Mouse (Mus musculus) liver, embryonic 13.5 days (tissue): ENCODE measurements around the gene 2010300C02Rik. TPM values are rescaled to one million over a fixed set of nuclear protein-coding genes. Genes with fewer than 3 reads are reported as not detected.

Source experiments
- ATAC-seq: fragments of 200-750 bp; cut with Nextera tagmentation; 2 replicates; pipeline ENCODE4 v1.8.0; 2017; ENCODE audit warnings: low read depth, mild to moderate bottlenecking, moderate number of reproducible peaks, moderate library complexity
- DNase-seq: peaks from one replicate; pipeline ENCODE4 v3.0.0; 2022
- H3K27ac ChIP-seq: fragments of 300-500 bp; sonication (generic); 2 replicates; pipeline ENCODE4 v1.5.1; 2015; ENCODE audit warnings: moderate library complexity, mild to moderate bottlenecking, inconsistent platforms
- H3K27me3 ChIP-seq: fragments of 300-500 bp; sonication (generic); 2 replicates; pipeline ENCODE4 v1.6.1; 2015; ENCODE audit warnings: mild to moderate bottlenecking, inconsistent platforms
- H3K36me3 ChIP-seq: fragments of 300-500 bp; sonication (generic); 2 replicates; pipeline ENCODE4 v1.6.1; 2015; ENCODE audit warnings: mild to moderate bottlenecking, inconsistent platforms
- H3K4me1 ChIP-seq: fragments of 300-500 bp; sonication (generic); replicated peaks from 2 replicates; pipeline ENCODE4 v1.6.1; 2015; ENCODE audit warnings: inconsistent platforms
- H3K4me2 ChIP-seq: fragments of 300-500 bp; sonication (generic); 2 replicates; pipeline ENCODE4 v1.6.1; 2015; ENCODE audit warnings: inconsistent platforms, mild to moderate bottlenecking, moderate library complexity
- H3K4me3 ChIP-seq: fragments of 300-500 bp; sonication (generic); replicated peaks from 2 replicates; pipeline ENCODE4 v1.5.1; 2015; ENCODE audit warnings: mild to moderate bottlenecking, inconsistent platforms
- H3K9ac ChIP-seq: fragments of 300-500 bp; sonication (generic); 2 replicates; pipeline ENCODE4 v1.6.1; 2015; ENCODE audit warnings: mild to moderate bottlenecking, inconsistent platforms
- H3K9me3 ChIP-seq: fragments of 300-500 bp; sonication (generic); replicated peaks from 2 replicates; pipeline ENCODE4 v1.6.1; 2016; ENCODE audit warnings: inconsistent platforms
- WGBS: fragments of 180-500 bp; shearing (Covaris S2); methylation state at CpG from one replicate; pipeline ENCODE4 v1.1.7; 2015; ENCODE audit not compliant: insufficient replicate concordance; 5-methylcytosine and 5-hydroxymethylcytosine counted together
- polyA plus RNA-seq: library from polyadenylated mRNA; unstranded; fragments of >200 nt; fragmentation: Nextera tagmentation; extraction: Ambion mirVana; gene quantifications from 2 replicates; pipeline ENCODE4 v1.2.1, GENCODE M21; 2015

2010300C02Rik gene
- polyA plus RNA-seq, 1 experiment from 2014 or later = 0.09 TPM

GRCm38 (mm10) chr1:37636169-37636568, 83.7 kb downstream of the 2010300C02Rik start:
- no peak for DNase-seq
- Histone ChIP-seq H3K4me1 (0 out of 2 replicates have a peak, but pooled peaks cover 3% of the 10 kb centered on the region), H3K36me3 (no peaks in the 10 kb centered on the region), H3K27ac (no peak overlapping the region), H3K4me3 (no peak overlapping the region), H3K27me3 (no peaks in the 10 kb centered on the region), H3K9ac (no peak overlapping the region), H3K4me2 (no peak overlapping the region), H3K9me3 (no peaks in the 10 kb centered on the region)
- no peak for ATAC-seq
- WGBS = 38% methylated on average over 2 of the region's 2 CpGs

DNA sequence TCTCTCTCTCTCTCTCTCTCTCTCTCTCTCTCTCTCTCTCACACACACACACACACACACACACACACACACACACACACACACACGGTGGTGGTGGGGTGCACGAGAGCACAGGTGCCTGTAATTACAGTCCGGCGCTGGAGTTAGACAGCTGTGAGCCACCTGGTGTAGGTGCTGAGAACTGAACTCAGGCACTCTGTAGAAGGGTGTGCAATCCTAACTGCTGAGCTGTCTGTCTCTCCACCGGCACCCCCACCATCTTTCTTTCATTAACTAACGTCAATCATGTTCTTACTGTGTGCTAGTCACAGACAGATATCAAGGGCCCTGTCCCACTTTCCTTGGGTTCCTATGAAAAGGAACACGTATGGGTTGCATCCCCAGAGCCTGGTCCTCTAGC, 84.2 kb downstream of the 2010300C02Rik start:
- 50% methylated on average over 7 of the region's 7 CpGs for WGBS
- Histone ChIP-seq H3K27me3 (no peaks in the 10 kb centered on the region), H3K27ac (no peak overlapping the region), H3K4me2 (no peak overlapping the region), H3K4me1 (0 out of 2 replicates have a peak, but pooled peaks cover 3% of the 10 kb centered on the region), H3K9ac (no peak overlapping the region), H3K9me3 (no peaks in the 10 kb centered on the region), H3K4me3 (no peak overlapping the region), H3K36me3 (no peaks in the 10 kb centered on the region)
- no peak for ATAC-seq
- DNase-seq = no peak

DNA sequence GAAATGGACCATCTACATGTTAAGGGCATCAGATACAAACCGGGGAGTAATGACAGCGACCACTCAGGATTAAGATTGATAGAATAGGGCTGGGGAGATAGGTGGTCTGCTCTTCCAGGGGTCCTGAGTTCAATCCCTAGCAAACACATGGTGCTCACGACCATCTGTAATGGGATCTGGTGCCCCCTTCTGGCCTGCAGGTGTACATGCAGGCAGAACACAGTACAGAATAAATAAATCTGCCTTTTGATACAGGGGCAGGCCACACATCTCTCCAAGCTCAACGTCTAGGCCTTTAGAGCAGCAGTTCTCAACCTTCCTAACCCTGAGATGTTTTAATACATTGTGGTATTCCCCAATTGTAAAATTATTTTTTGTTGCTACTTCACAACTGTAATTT, 85.2 kb downstream of the 2010300C02Rik start:
- DNase-seq (no peak), ATAC-seq (no peak)
- H3K36me3 ChIP-seq = no peaks in the 10 kb centered on the region
- no peak overlapping the region for H3K27ac ChIP-seq
- H3K4me1 ChIP-seq = 0 out of 2 replicates have a peak, but pooled peaks cover 3% of the 10 kb centered on the region
- no peak overlapping the region for H3K4me2 ChIP-seq
- H3K9me3 ChIP-seq = no peaks in the 10 kb centered on the region
- no peak overlapping the region for H3K9ac ChIP-seq
- no peaks in the 10 kb centered on the region for H3K27me3 ChIP-seq
- H3K4me3 ChIP-seq = no peak overlapping the region
- WGBS = 16% methylated on average over 4 of the region's 4 CpGs

GRCm38 (mm10) chr1:37633516-37633915, 86.4 kb downstream of the 2010300C02Rik start:
- Histone ChIP-seq H3K27ac (no peak overlapping the region), H3K4me3 (no peak overlapping the region), H3K27me3 (no peaks in the 10 kb centered on the region), H3K4me1 (no peaks in the 10 kb centered on the region), H3K36me3 (no peaks in the 10 kb centered on the region), H3K9me3 (no peaks in the 10 kb centered on the region), H3K4me2 (no peak overlapping the region), H3K9ac (no peak overlapping the region)
- ATAC-seq (no peak), DNase-seq (no peak)
- WGBS = 38% methylated on average over 5 of the region's 5 CpGs

DNA sequence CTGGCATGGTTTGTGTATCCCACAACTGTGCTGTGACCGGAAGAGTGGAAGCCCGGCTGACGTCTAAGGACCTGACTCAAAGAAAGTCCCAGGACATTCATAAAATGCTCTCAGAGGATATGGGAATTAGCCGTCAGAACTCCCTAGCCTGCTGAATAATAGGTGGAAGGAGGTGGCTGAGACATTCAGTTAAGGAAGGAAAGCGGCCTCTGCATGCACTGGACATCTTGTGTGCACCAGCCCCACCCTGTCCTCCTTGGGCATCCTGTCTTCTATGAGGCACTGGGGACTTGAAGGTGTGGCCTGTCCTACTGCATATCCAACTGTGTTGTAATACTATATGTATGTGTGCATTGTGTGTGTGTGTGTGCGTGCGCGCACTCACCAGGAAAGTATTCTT, 87.5 kb downstream of the 2010300C02Rik start:
- DNase-seq = no peak
- WGBS = 77% methylated on average over 8 of the region's 8 CpGs
- Histone ChIP-seq H3K4me2 (no peak overlapping the region), H3K9ac (no peak overlapping the region), H3K27ac (no peak overlapping the region), H3K36me3 (no peaks in the 10 kb centered on the region), H3K4me1 (no peaks in the 10 kb centered on the region), H3K4me3 (no peak overlapping the region), H3K27me3 (no peaks in the 10 kb centered on the region), H3K9me3 (no peaks in the 10 kb centered on the region)
- ATAC-seq = no peak

DNA sequence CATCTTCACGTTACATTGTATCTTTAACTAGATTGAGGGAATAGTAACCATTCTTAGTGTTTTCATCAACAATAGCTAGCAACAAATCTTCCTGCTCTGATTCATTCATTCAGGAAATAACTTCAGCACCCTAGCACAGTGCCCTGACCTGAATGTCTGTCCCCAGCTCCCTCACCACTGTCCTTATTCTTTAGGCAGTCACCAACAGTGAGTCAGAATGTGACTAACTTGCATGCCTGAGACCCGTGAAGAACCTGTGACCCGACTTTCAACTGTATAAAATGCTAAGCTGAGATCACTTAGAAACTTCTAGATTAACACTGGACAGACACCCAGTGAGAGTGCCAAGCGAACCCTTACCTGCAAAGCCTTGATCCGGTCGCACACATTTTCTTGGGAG, 88.4 kb downstream of the 2010300C02Rik start:
- Histone ChIP-seq H3K27me3 (no peaks in the 10 kb centered on the region), H3K9me3 (no peaks in the 10 kb centered on the region), H3K4me3 (no peak overlapping the region), H3K36me3 (no peaks in the 10 kb centered on the region), H3K27ac (no peak overlapping the region), H3K4me2 (no peak overlapping the region), H3K4me1 (no peaks in the 10 kb centered on the region), H3K9ac (no peak overlapping the region)
- DNase-seq = no peak
- ATAC-seq = no peak
- WGBS = 71% methylated on average over 6 of the region's 6 CpGs

- no peaks in the 10 kb centered on the region for H3K4me1 ChIP-seq
- whole genome bisulfite sequencing = 71% methylated on average over 10 of the region's 10 CpGs
- no peaks in the 10 kb centered on the region for H3K9me3 ChIP-seq
- H3K9ac ChIP-seq = no peak overlapping the region
- H3K27me3 ChIP-seq = no peaks in the 10 kb centered on the region
- H3K27ac ChIP-seq = no peak overlapping the region
- H3K4me2 ChIP-seq = no peak overlapping the region
- DNase-seq (no peak), ATAC-seq (no peak)
- H3K4me3 ChIP-seq = no peak overlapping the region
- H3K36me3 ChIP-seq = no peaks in the 10 kb centered on the region
Measured at GRCm38 (mm10) chr1:37630412-37631210, 89.3 kb downstream of the 2010300C02Rik start.

GRCm38 (mm10) chr1:37629876-37630275, 90.0 kb downstream of the 2010300C02Rik start:
- no peak overlapping the region for H3K27ac ChIP-seq
- H3K4me1 ChIP-seq = no peaks in the 10 kb centered on the region
- ATAC-seq = no peak
- no peaks in the 10 kb centered on the region for H3K36me3 ChIP-seq
- no peak overlapping the region for H3K9ac ChIP-seq
- no peak overlapping the region for H3K4me2 ChIP-seq
- H3K27me3 ChIP-seq = no peaks in the 10 kb centered on the region
- no peak for DNase-seq
- no peaks in the 10 kb centered on the region for H3K9me3 ChIP-seq
- H3K4me3 ChIP-seq = no peak overlapping the region
- 70% methylated on average over 5 of the region's 5 CpGs for WGBS

DNA sequence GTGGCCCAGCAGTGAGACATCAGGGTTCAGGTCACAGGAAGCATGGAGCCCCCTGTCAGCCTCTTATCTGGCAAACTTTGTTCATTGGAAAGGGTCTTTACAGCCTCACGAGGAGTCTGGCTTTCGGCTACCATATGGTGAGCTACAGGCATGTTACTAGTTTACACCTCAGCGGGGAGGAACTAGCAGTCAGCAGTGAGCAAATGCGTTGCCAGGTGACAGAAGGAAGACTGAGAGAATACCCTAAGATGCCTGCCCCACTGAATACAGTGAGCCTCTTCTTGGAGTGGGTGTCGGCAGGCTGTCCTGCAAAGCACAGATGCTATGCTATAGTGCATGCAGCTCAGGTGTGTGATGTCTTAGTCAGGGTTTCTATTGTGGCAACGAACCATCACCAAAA, 91.1 kb downstream of the 2010300C02Rik start:
- no peak for DNase-seq
- Histone ChIP-seq H3K9ac (no peak overlapping the region), H3K27ac (no peak overlapping the region), H3K4me1 (no peaks in the 10 kb centered on the region), H3K4me3 (no peak overlapping the region), H3K4me2 (no peak overlapping the region), H3K27me3 (no peaks in the 10 kb centered on the region), H3K9me3 (no peaks in the 10 kb centered on the region), H3K36me3 (no peaks in the 10 kb centered on the region)
- WGBS = 53% methylated on average over 6 of the region's 6 CpGs
- no peak for ATAC-seq

GRCm38 (mm10) chr1:37624185-37624584, 95.7 kb downstream of the 2010300C02Rik start:
- H3K4me1 ChIP-seq = no peaks in the 10 kb centered on the region
- 72% methylated on average over 17 of the region's 17 CpGs for WGBS
- DNase-seq (no peak), ATAC-seq (no peak)
- H3K27ac ChIP-seq = no peak overlapping the region
- H3K27me3 ChIP-seq = no peaks in the 10 kb centered on the region
- H3K9ac ChIP-seq = no peak overlapping the region
- no peaks in the 10 kb centered on the region for H3K36me3 ChIP-seq
- H3K4me2 ChIP-seq = no peak overlapping the region
- H3K4me3 ChIP-seq = no peak overlapping the region
- no peaks in the 10 kb centered on the region for H3K9me3 ChIP-seq

DNA sequence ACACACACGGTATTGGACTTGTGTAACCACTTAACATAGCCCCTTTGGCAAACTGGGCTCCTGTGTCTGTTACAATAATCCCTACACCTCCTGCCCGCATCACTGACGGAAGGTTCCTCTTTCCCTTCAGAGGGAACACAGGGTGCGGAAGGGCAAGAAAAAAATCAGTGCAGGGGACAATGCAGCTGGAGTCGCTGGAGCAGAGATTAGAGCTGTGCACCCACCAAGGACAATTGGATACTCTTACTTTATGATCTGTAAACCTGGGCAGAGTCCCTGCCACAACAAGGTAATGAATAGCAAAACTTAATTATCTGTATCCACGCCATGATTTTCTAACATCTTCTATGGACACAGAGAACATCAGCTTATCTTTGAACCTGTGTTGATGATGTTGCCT, 97.8 kb downstream of the 2010300C02Rik start:
- WGBS = 48% methylated on average over 6 of the region's 6 CpGs
- ATAC-seq = no peak
- Histone ChIP-seq H3K27me3 (no peaks in the 10 kb centered on the region), H3K4me3 (no peak overlapping the region), H3K4me2 (no peak overlapping the region), H3K9me3 (no peaks in the 10 kb centered on the region), H3K9ac (no peak overlapping the region), H3K36me3 (no peaks in the 10 kb centered on the region), H3K4me1 (no peaks in the 10 kb centered on the region), H3K27ac (no peak overlapping the region)
- DNase-seq = no peak

DNA sequence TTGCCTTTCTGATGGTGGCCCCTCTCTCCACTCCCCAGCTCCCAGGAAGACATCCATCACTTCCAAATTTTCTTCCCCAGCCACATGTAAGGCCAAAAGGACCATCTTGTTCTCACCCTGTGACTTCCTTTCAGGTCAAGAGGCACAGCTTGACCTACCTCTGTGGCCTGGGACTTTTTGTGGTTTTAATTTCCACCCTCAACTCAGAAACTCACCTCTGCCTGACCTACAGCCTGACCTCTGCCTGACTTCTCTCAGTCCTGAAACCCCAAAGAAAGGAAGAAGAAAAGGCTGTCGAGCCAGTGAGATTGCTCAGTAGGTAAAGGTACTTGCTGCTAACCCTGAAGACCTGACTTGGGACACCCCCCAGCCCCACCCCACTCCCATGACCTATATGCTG, 100.3 kb downstream of the 2010300C02Rik start:
- no peaks in the 10 kb centered on the region for H3K9me3 ChIP-seq
- no peak overlapping the region for H3K4me3 ChIP-seq
- H3K27me3 ChIP-seq = no peaks in the 10 kb centered on the region
- DNase-seq = no peak
- 58% methylated on average over 1 of the region's 1 CpGs for WGBS
- no peak overlapping the region for H3K9ac ChIP-seq
- H3K27ac ChIP-seq = no peak overlapping the region
- no peak for ATAC-seq
- no peak overlapping the region for H3K4me2 ChIP-seq
- H3K36me3 ChIP-seq = no peaks in the 10 kb centered on the region
- H3K4me1 ChIP-seq = no peaks in the 10 kb centered on the region
